Mouse (Mus musculus) heart, postnatal 0 days (tissue): ENCODE measurements around the gene Cdk19. TPM values are rescaled to one million over a fixed set of nuclear protein-coding genes. Genes with fewer than 3 reads are reported as not detected.
A peak's percentile ranks its signal among the peaks of the same experiment; 100 is the strongest.

Source experiments
- ATAC-seq: fragments of 200-750 bp; cut with Nextera tagmentation; 2 replicates; pipeline ENCODE4 v1.8.0; 2017; ENCODE audit warnings: low read depth, moderate number of reproducible peaks, moderate library complexity; ENCODE audit not compliant: insufficient read depth
- DNase-seq: peaks from one replicate; pipeline ENCODE4 v3.0.0-alpha.2; 2016; ENCODE audit warnings: low spot score
- H3K27ac ChIP-seq: fragments of 300-500 bp; sonication (generic); 2 replicates; pipeline ENCODE4 v1.5.1; 2014; ENCODE audit warnings: low read depth, mild to moderate bottlenecking
- H3K27me3 ChIP-seq: fragments of 300-500 bp; sonication (generic); 2 replicates; pipeline ENCODE4 v1.6.1; 2014; ENCODE audit warnings: low read length, mixed read lengths; ENCODE audit not compliant: control insufficient read depth, insufficient read depth
- H3K36me3 ChIP-seq: fragments of 300-500 bp; sonication (generic); replicated peaks from 2 replicates; pipeline ENCODE4 v1.6.1; 2014; ENCODE audit warnings: low read length, mixed read lengths; ENCODE audit not compliant: control insufficient read depth, insufficient read depth
- H3K4me1 ChIP-seq: fragments of 300-500 bp; sonication (generic); 2 replicates; pipeline ENCODE4 v1.6.1; 2014; ENCODE audit warnings: antibody characterized with exemption; ENCODE audit not compliant: control insufficient read depth, insufficient read depth
- H3K4me2 ChIP-seq: fragments of 300-500 bp; sonication (generic); 2 replicates; pipeline ENCODE4 v1.6.1; 2014; ENCODE audit warnings: low read depth, mild to moderate bottlenecking, low read length, moderate library complexity
- H3K4me3 ChIP-seq: fragments of 300-500 bp; sonication (generic); 2 replicates; pipeline ENCODE4 v1.5.1; 2014; ENCODE audit warnings: low read depth, low read length
- H3K9ac ChIP-seq: fragments of 300-500 bp; sonication (generic); replicated peaks from 2 replicates; pipeline ENCODE4 v1.6.1; 2014; ENCODE audit warnings: low read depth, low read length, mixed read lengths
- H3K9me3 ChIP-seq: fragments of 300-500 bp; sonication (generic); replicated peaks from 2 replicates; pipeline ENCODE4 v1.6.1; 2016; ENCODE audit warnings: low read length; ENCODE audit not compliant: control insufficient read depth
- CTCF ChIP-seq: IDR thresholded peaks from 2 replicates; pipeline ENCODE4 v1.5.1; 2016; ENCODE audit warnings: antibody characterized with exemption, control low read depth, low read depth
- EP300 ChIP-seq: IDR thresholded peaks from 2 replicates; pipeline ENCODE4 v1.6.1; 2016; ENCODE audit warnings: antibody characterized with exemption, low read depth
- WGBS: fragments of 180-500 bp; shearing (Covaris S2); extraction: QIAGEN DNeasy Blood & Tissue Kit; methylation state at CpG from one replicate; pipeline ENCODE4 v1.1.7; 2014; 5-methylcytosine and 5-hydroxymethylcytosine counted together
- polyA plus RNA-seq: library from polyadenylated mRNA; unstranded; fragments of >200 nt; fragmentation: Nextera tagmentation; extraction: Ambion mirVana; gene quantifications from 2 replicates; pipeline ENCODE4 v1.2.1, GENCODE M21; 2015
- total RNA-seq: library from RNA; depleted of rRNA; stranded (reverse); fragments of >200 nt; gene quantifications from 2 replicates; pipeline ENCODE4 v1.2.3, GENCODE M21; 2014; ENCODE audit warnings: low replicate concordance

Cdk19 gene
- total and polyA plus RNA-seq, 2 experiments from 2014 or later: 3.1 to 11.6 TPM

DNA sequence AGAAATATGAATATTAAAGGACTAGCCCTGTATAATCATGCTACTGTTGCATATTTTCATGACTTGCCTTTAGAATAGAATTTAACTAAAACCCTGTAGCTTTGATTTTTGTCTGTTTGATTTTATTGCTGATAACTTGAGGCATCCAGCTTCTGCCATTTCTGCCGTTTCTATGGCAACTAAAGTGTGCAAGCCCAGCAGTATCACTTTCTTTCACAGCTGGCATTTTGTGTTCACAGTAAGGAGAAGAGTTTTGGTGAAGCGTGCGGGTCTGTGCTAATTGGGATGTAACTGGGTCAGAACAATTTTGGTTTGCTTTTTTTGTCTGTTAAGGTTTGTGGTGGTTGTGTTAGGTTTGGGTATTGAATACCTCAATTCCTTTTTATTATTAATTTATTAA is 107.3 kb downstream of the Cdk19 start:
- TF ChIP-seq CTCF: no peak
- no peak overlapping the region for H3K4me2 ChIP-seq
- no peaks in the 10 kb centered on the region for H3K9me3 ChIP-seq
- WGBS: 82% methylated on average over 3 of the region's 3 CpGs
- H3K36me3 ChIP-seq: no peaks in the 10 kb centered on the region
- H3K9ac ChIP-seq: no peak overlapping the region
- H3K27ac ChIP-seq: no peak overlapping the region
- ATAC-seq (no peak), DNase-seq (no peak)
- H3K4me1 ChIP-seq: peaks cover 7% of the 10 kb centered on the region
- no peak overlapping the region for H3K4me3 ChIP-seq
- H3K27me3 ChIP-seq: no peaks in the 10 kb centered on the region

DNA sequence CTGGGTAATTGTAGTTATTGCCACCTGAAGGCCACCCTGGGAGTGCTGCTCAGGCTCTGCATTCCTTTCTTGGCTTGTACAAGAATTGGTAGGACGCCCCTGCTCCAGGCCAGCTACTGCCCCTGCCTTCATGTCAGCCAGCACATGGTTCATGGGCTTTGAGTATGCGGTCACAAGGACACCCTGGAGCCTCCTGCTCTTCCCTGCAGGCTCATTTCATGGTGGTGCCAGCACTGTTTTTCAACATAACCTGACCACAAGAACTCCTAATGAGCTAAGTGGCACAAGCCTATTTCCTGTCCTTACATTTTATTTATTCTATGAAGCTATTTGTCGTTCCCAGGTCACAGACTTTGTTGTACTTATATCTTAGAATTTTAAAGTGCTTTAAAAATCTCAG is 107.9 kb downstream of the Cdk19 start:
- WGBS: 68% methylated on average over 3 of the region's 3 CpGs
- Histone ChIP-seq H3K4me1 (peaks cover 7% of the 10 kb centered on the region), H3K27ac (peak overlapping the region; percentile 10; the same call in 1 of the 2 replicates), H3K9me3 (no peaks in the 10 kb centered on the region), H3K36me3 (no peaks in the 10 kb centered on the region), H3K4me3 (no peak overlapping the region), H3K9ac (no peak overlapping the region), H3K27me3 (no peaks in the 10 kb centered on the region), H3K4me2 (no peak overlapping the region)
- no peak for DNase-seq
- no peak for ATAC-seq
- TF ChIP-seq EP300: no peak
- no peak for TF ChIP-seq CTCF

DNA sequence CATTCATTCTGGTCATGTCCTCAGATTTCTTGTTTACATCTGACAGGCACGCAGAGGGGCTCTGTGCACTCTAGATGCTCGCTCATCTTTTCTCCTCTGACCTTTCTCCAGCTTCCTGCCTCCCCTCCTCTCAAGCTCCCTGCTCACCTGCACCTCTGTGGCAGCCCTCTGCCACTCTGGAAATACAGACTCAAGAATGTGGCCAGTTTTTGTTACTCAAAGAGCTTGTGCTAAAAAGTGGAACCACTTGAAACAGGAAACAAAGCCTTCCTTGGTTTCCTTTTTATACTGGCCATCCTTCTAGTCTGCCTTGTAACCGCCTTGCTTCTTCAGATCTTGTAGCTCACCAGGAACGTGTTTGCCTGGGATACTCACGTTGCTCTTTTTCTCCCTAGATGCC is 108.6 kb downstream of the Cdk19 start:
- peak overlapping the region; percentile 10; the same call in 1 of the 2 replicates for H3K27ac ChIP-seq
- 58% methylated on average over 5 of the region's 5 CpGs for WGBS
- no peak for ATAC-seq

DNA sequence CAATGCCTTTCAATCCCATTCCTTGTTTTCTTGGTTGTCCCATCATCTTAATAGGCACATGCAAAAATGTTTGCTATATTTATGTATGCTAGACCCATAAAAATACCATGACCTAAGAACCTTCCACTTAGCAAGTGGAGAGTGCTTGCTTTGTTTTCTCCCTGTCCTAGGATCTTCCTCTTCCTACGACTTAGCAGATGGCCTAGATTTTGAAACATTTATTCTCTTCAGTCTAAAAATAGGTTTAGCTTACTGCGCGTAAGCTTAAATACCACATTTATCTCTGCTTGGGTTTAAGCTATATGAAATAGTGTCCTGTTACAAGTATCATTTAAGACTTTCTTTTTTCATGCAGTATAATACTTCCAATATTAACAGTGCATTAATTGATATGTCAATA is 109.1 kb downstream of the Cdk19 start:
- no peak overlapping the region for H3K4me3 ChIP-seq
- peaks cover 7% of the 10 kb centered on the region for H3K4me1 ChIP-seq
- H3K27me3 ChIP-seq: no peaks in the 10 kb centered on the region
- no peak overlapping the region for H3K4me2 ChIP-seq
- DNase-seq (no peak), ATAC-seq (no peak)
- H3K9me3 ChIP-seq: no peaks in the 10 kb centered on the region
- H3K27ac ChIP-seq: peak overlapping the region; percentile 10; the same call in 1 of the 2 replicates
- H3K36me3 ChIP-seq: no peaks in the 10 kb centered on the region
- TF ChIP-seq EP300 (no peak), CTCF (no peak)
- H3K9ac ChIP-seq: no peak overlapping the region
- 34% methylated on average over 3 of the region's 3 CpGs for WGBS

More for the DNA sequence above, 108.6 kb downstream of the Cdk19 start:
- Histone ChIP-seq H3K4me3 (no peak overlapping the region), H3K4me2 (no peak overlapping the region), H3K4me1 (peaks cover 7% of the 10 kb centered on the region), H3K9ac (no peak overlapping the region), H3K9me3 (no peaks in the 10 kb centered on the region), H3K27me3 (no peaks in the 10 kb centered on the region), H3K36me3 (no peaks in the 10 kb centered on the region)
- DNase-seq: no peak
- TF ChIP-seq EP300 (no peak), CTCF (no peak)

DNA sequence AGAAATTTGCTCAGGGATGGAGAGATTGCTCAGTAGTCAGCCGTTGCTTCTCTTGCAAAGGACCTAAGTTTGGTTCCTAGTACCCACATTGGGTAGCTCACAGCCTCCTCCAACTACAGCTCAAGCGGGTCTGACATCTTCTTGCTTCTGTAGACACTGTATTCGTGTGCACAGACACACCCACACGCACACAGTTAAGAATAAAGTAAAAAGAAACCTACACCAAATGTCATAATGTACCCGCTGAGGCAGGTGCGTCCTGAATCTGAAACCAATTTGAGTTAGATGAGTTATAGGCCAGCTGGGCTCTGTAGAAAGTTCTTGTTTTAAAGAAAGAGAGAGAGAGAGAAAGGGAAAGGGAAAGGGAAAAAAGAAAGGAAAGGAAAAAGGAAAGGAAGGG is 110.2 kb downstream of the Cdk19 start:
- no peaks in the 10 kb centered on the region for H3K9me3 ChIP-seq
- H3K4me2 ChIP-seq: no peak overlapping the region
- H3K4me1 ChIP-seq: peaks cover 7% of the 10 kb centered on the region
- H3K27me3 ChIP-seq: no peaks in the 10 kb centered on the region
- 88% methylated on average over 6 of the region's 6 CpGs for WGBS
- no peak for TF ChIP-seq CTCF
- DNase-seq (no peak), ATAC-seq (no peak)
- H3K36me3 ChIP-seq: 0 out of 2 replicates have a peak, but pooled peaks cover 3% of the 10 kb centered on the region
- H3K27ac ChIP-seq: no peak overlapping the region
- H3K4me3 ChIP-seq: no peak overlapping the region
- no peak overlapping the region for H3K9ac ChIP-seq

DNA sequence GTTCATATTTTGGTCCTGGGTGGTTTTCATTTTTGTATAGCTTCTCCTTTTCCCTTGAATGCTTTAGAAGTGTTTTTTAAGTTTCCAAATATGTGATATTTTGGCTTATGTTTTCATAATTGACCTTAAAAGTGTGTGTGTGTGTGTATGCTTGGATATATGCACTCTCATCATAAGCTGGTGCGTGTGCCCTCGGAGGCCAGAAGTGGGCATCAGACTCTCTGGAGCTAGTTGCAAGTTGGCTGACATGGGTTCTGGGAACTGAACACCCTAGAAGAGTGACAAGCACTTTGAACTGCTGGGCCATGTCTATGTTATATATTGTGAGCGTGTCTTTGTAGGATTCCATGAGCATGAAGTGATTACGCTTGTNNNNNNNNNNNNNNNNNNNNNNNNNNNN is 110.8 kb downstream of the Cdk19 start:
- H3K4me1 ChIP-seq: peaks cover 7% of the 10 kb centered on the region
- H3K9me3 ChIP-seq: no peaks in the 10 kb centered on the region
- 0 out of 2 replicates have a peak, but pooled peaks cover 3% of the 10 kb centered on the region for H3K36me3 ChIP-seq
- DNase-seq (no peak), ATAC-seq (no peak)
- no peak overlapping the region for H3K27ac ChIP-seq
- no peak overlapping the region for H3K4me2 ChIP-seq
- no peaks in the 10 kb centered on the region for H3K27me3 ChIP-seq
- H3K9ac ChIP-seq: no peak overlapping the region
- whole genome bisulfite sequencing: 95% methylated on average over 4 of the region's 4 CpGs
- H3K4me3 ChIP-seq: no peak overlapping the region
- TF ChIP-seq EP300 (no peak), CTCF (no peak)
